16 mouse cellular contexts compared by ENCODE assay signal in genomic region chr14:118237786-118238185, GRCm38 (mm10). TPM values are rescaled to one million over a fixed set of nuclear protein-coding genes. Genes with fewer than 3 reads are reported as not detected.
DNase-seq lines count a peak whose midpoint lies in the region; ATAC-seq and TF ChIP-seq lines count a peak whose summit lies in the region.
"Had no signal": no experiment of that assay in that cellular context is flagged by ENCODE, and none has a peak within 500 bp of the region (broad histone marks: within the 10 kb centered on the region; RNA-seq: fewer than 3 reads in every experiment).

No protein-coding gene starts in this region.

- no peak for TF ChIP-seq CTCF in brain, embryonic 14.5 days (IDR thresholded peaks at IDR 0.05; ENCODE audit: borderline replicate concordance, extremely low read depth, insufficient read depth, insufficient read length)

- H3K9ac ChIP-seq in embryonic facial prominence, embryonic 15.5 days, result no peak overlapping the region
- H3K9ac ChIP-seq in hindbrain, embryonic 14.5 days, result no peak overlapping the region
- 0 out of 2 replicates have a peak overlapping the region, but pooled peaks have one; percentile 80 for H3K9ac ChIP-seq in neural tube, embryonic 13.5 days
- H3K9ac ChIP-seq: kidney, embryonic 15.5 days; limb, embryonic 13.5 days had no signal

- no peaks in the 10 kb centered on the region for H3K36me3 ChIP-seq in embryonic facial prominence, embryonic 15.5 days
- H3K36me3 ChIP-seq in hindbrain, embryonic 14.5 days (replicated peaks; ENCODE audit: control insufficient read depth, insufficient read depth), result no peaks in the 10 kb centered on the region
- H3K36me3 ChIP-seq in neural tube, embryonic 13.5 days, result no peaks in the 10 kb centered on the region
- H3K36me3 ChIP-seq: kidney, embryonic 15.5 days; limb, embryonic 13.5 days had no signal

- H3K27ac ChIP-seq in embryonic facial prominence, embryonic 15.5 days (replicated peaks), result no peak overlapping the region
- H3K27ac ChIP-seq in hindbrain, embryonic 14.5 days, result no peak overlapping the region
- no peak overlapping the region for H3K27ac ChIP-seq in neural tube, embryonic 13.5 days (replicated peaks)
- H3K27ac ChIP-seq: kidney, embryonic 15.5 days; limb, embryonic 13.5 days had no signal

- DNase-seq in brain, embryonic 14.5 days (ENCODE audit: low read depth), result peak; percentile 39
- peak; percentile 47 for DNase-seq in hindbrain, embryonic 14.5 days (ENCODE audit: low spot score)
- no peak for DNase-seq in heart, adult 9 months (ENCODE audit: low spot score in 2 of 2)
- DNase-seq in kidney, adult 11 months, result no peak
- DNase-seq: adrenal gland, postnatal 14 days; cerebellum, adult 11-12 months; lung, postnatal 4 days; thymus, adult 2 months had no signal

- 14% methylated on average over 6 of the region's 6 CpGs for WGBS in embryonic facial prominence, embryonic 15.5 days
- 6% methylated on average over 6 of the region's 6 CpGs for WGBS in hindbrain, embryonic 14.5 days
- WGBS in neural tube, embryonic 13.5 days, result 7% methylated on average over 6 of the region's 6 CpGs

- peaks cover 56% of the 10 kb centered on the region for H3K27me3 ChIP-seq in embryonic facial prominence, embryonic 15.5 days
- H3K27me3 ChIP-seq in hindbrain, embryonic 14.5 days (ENCODE audit: control insufficient read depth, insufficient read depth, low read length), result peaks cover 52% of the 10 kb centered on the region
- H3K27me3 ChIP-seq in neural tube, embryonic 13.5 days, result peaks cover 71% of the 10 kb centered on the region

- ATAC-seq in embryonic facial prominence, embryonic 15.5 days (ENCODE audit: insufficient number of reproducible peaks, low FRiP score, low TSS enrichment, low read depth), result no peak
- no peak for ATAC-seq in hindbrain, embryonic 14.5 days (ENCODE audit: low FRiP score)
- ATAC-seq in neural tube, embryonic 13.5 days (ENCODE audit: low read depth), result no peak
- no peak for ATAC-seq in frontal cortex, adult (ENCODE audit: low TSS enrichment)

- no peaks in the 10 kb centered on the region for H3K9me3 ChIP-seq in embryonic facial prominence, embryonic 15.5 days (replicated peaks)
- peaks cover 3% of the 10 kb centered on the region for H3K9me3 ChIP-seq in hindbrain, embryonic 14.5 days (ENCODE audit: control insufficient read depth, low read length)
- H3K9me3 ChIP-seq in neural tube, embryonic 13.5 days, result no peaks in the 10 kb centered on the region

- peak overlapping the region; percentile 58; the same call in 1 of the 2 replicates for H3K4me3 ChIP-seq in embryonic facial prominence, embryonic 15.5 days (replicated peaks)
- peak overlapping the region; percentile 54 for H3K4me3 ChIP-seq in hindbrain, embryonic 14.5 days (replicated peaks; ENCODE audit: low read length)
- H3K4me3 ChIP-seq in neural tube, embryonic 13.5 days, result peak overlapping the region; percentile 56

- peaks cover 31% of the 10 kb centered on the region for H3K4me1 ChIP-seq in embryonic facial prominence, embryonic 15.5 days
- peaks cover 21% of the 10 kb centered on the region; the same call in 1 of the 2 replicates for H3K4me1 ChIP-seq in hindbrain, embryonic 14.5 days (replicated peaks; ENCODE audit: control insufficient read depth, insufficient read depth, low read length)
- H3K4me1 ChIP-seq in neural tube, embryonic 13.5 days (replicated peaks), result peaks cover 35% of the 10 kb centered on the region

- no peak for TF ChIP-seq POLR2A in brain, embryonic 14.5 days (IDR thresholded peaks at IDR 0.05; ENCODE audit: borderline replicate concordance, extremely low read depth, insufficient read depth, insufficient read length, poor library complexity, severe bottlenecking)

- peak overlapping the region; percentile 74; the same call in 1 of the 2 replicates for H3K4me2 ChIP-seq in embryonic facial prominence, embryonic 15.5 days (replicated peaks)
- peak overlapping the region; percentile 88 for H3K4me2 ChIP-seq in hindbrain, embryonic 14.5 days (replicated peaks)
- peak overlapping the region; percentile 80 for H3K4me2 ChIP-seq in neural tube, embryonic 13.5 days

RNA-seq across cellular contexts. Expression of gene Sox21, which starts 1.0 kb away (rescaled TPM):
- 28.5 and 31.1 TPM in 2 replicates for polyA plus RNA-seq in brain, embryonic 14.5 days (2012; rRNA removed)
- 4.6 and 4.7 TPM in 2 replicates for polyA plus RNA-seq in embryonic facial prominence, embryonic 15.5 days (2015; fragmentation: Nextera tagmentation; extraction: Ambion mirVana)
- 5.9 and 9.3 TPM in 2 replicates for polyA plus RNA-seq in hindbrain, embryonic 14.5 days (2014; fragmentation: Nextera tagmentation; extraction: Ambion mirVana)
- 5.6 and 6.0 TPM in 2 replicates for polyA plus RNA-seq in neural tube, embryonic 13.5 days (2015; fragmentation: Nextera tagmentation; extraction: Ambion mirVana)
- polyA plus RNA-seq: CD4-positive, CD25-positive, alpha-beta regulatory T cell, adult 4 months had no signal

RNA-seq across cellular contexts. Expression of gene Gm9376, which starts 29.0 kb away (rescaled TPM):
- not detected in 2 replicates for polyA plus RNA-seq in brain, embryonic 14.5 days (2012; rRNA removed)
- polyA plus RNA-seq in embryonic facial prominence, embryonic 15.5 days (2015; fragmentation: Nextera tagmentation; extraction: Ambion mirVana), result not detected in 2 replicates
- polyA plus RNA-seq in hindbrain, embryonic 14.5 days (2014; fragmentation: Nextera tagmentation; extraction: Ambion mirVana), result not detected in 2 replicates
- not detected in 2 replicates for polyA plus RNA-seq in neural tube, embryonic 13.5 days (2015; fragmentation: Nextera tagmentation; extraction: Ambion mirVana)
- polyA plus RNA-seq: CD4-positive, CD25-positive, alpha-beta regulatory T cell, adult 4 months; gonadal fat pad, adult 2 months; kidney, embryonic 15.5 days; limb, embryonic 13.5 days; Patski; thymus, adult 2 months had no signal

Comparison
In these comparisons a context has a peak if more than half of its experiments do, and no peak if none do; other contexts are left out.
1. DNase-seq: peak in brain, embryonic 14.5 days (single experiment) and hindbrain, embryonic 14.5 days (single experiment); none in heart, adult 9 months (0 of 2) and kidney, adult 11 months (single experiment).
2. Peak in every context shown above with its lines, with median percentiles within 50 percentile points of each other: H3K4me2 ChIP-seq and H3K4me3 ChIP-seq.